Mouse (Mus musculus): ENCODE measurements around the gene Ctnna3. TPM values are rescaled to one million over a fixed set of nuclear protein-coding genes. Genes with fewer than 3 reads are reported as not detected.

The Ctnna3 gene
- polyA plus RNA-seq, 1 experiment from 2014 or later: 0.35 TPM

GRCm38 (mm10) chr10:63869123-63869522, 439.2 kb downstream of the Ctnna3 start:
- no peaks in the 10 kb centered on the region for H3K27me3 ChIP-seq (ENCODE audit: control insufficient read depth, insufficient read depth, low read length)
- H3K9me3 ChIP-seq (replicated peaks; ENCODE audit: control insufficient read depth, low read length): no peaks in the 10 kb centered on the region
- no peaks in the 10 kb centered on the region for H3K36me3 ChIP-seq (replicated peaks; ENCODE audit: control insufficient read depth, insufficient read depth, low read depth, low read length)
- H3K27ac ChIP-seq (replicated peaks; ENCODE audit: low read depth, low read length): no peak overlapping the region
- ATAC-seq (replicated peaks; ENCODE audit: insufficient number of reproducible peaks, low FRiP score, low TSS enrichment, low read depth): no peak
- no peak overlapping the region for H3K4me3 ChIP-seq (ENCODE audit: low read depth, low read length)
- no peaks in the 10 kb centered on the region for H3K4me1 ChIP-seq (ENCODE audit: control insufficient read depth, insufficient read depth, low read length)
- 83% methylated on average over 7 of the region's 7 CpGs for WGBS
- no peak overlapping the region for H3K9ac ChIP-seq (replicated peaks; ENCODE audit: low read length)
- no peak overlapping the region for H3K4me2 ChIP-seq (ENCODE audit: low read depth, low read length)
- DNase-seq (ENCODE audit: low spot score): no peak

GRCm38 (mm10) chr10:63880462-63880903, 450.6 kb downstream of the Ctnna3 start:
- H3K27me3 ChIP-seq (ENCODE audit: control insufficient read depth, insufficient read depth, low read length): no peaks in the 10 kb centered on the region
- no peaks in the 10 kb centered on the region for H3K9me3 ChIP-seq (replicated peaks; ENCODE audit: control insufficient read depth, low read length)
- no peak overlapping the region for H3K4me3 ChIP-seq (ENCODE audit: low read depth, low read length)
- H3K4me2 ChIP-seq (ENCODE audit: low read depth, low read length): no peak overlapping the region
- H3K27ac ChIP-seq (replicated peaks; ENCODE audit: low read depth, low read length): no peak overlapping the region
- no peaks in the 10 kb centered on the region for H3K4me1 ChIP-seq (ENCODE audit: control insufficient read depth, insufficient read depth, low read length)
- 83% methylated on average over 5 of the region's 5 CpGs for WGBS
- H3K9ac ChIP-seq (replicated peaks; ENCODE audit: low read length): no peak overlapping the region
- DNase-seq (ENCODE audit: low spot score) (no peak), ATAC-seq (replicated peaks; ENCODE audit: insufficient number of reproducible peaks, low FRiP score, low TSS enrichment, low read depth) (no peak)
- H3K36me3 ChIP-seq (replicated peaks; ENCODE audit: control insufficient read depth, insufficient read depth, low read depth, low read length): no peaks in the 10 kb centered on the region

GRCm38 (mm10) chr10:63886449-63887088, 456.7 kb downstream of the Ctnna3 start:
- 84% methylated on average over 23 of the region's 23 CpGs for WGBS
- Histone ChIP-seq H3K36me3 (replicated peaks; ENCODE audit: control insufficient read depth, insufficient read depth, low read depth, low read length) (no peaks in the 10 kb centered on the region), H3K4me3 (ENCODE audit: low read depth, low read length) (no peak overlapping the region), H3K27ac (replicated peaks; ENCODE audit: low read depth, low read length) (no peak overlapping the region), H3K27me3 (ENCODE audit: control insufficient read depth, insufficient read depth, low read length) (no peaks in the 10 kb centered on the region), H3K4me1 (ENCODE audit: control insufficient read depth, insufficient read depth, low read length) (no peaks in the 10 kb centered on the region; the same call in 1 of the 2 replicates), H3K9ac (replicated peaks; ENCODE audit: low read length) (no peak overlapping the region), H3K9me3 (replicated peaks; ENCODE audit: control insufficient read depth, low read length) (no peaks in the 10 kb centered on the region), H3K4me2 (ENCODE audit: low read depth, low read length) (no peak overlapping the region)
- no peak for ATAC-seq (replicated peaks; ENCODE audit: insufficient number of reproducible peaks, low FRiP score, low TSS enrichment, low read depth)
- DNase-seq (ENCODE audit: low spot score): no peak

- DNase-seq (ENCODE audit: low spot score): no peak
- H3K27ac ChIP-seq (replicated peaks; ENCODE audit: low read depth, low read length): no peak overlapping the region
- no peaks in the 10 kb centered on the region for H3K4me1 ChIP-seq (ENCODE audit: control insufficient read depth, insufficient read depth, low read length)
- WGBS: 87% methylated on average over 5 of the region's 5 CpGs
- H3K9me3 ChIP-seq (replicated peaks; ENCODE audit: control insufficient read depth, low read length): no peaks in the 10 kb centered on the region
- H3K9ac ChIP-seq (replicated peaks; ENCODE audit: low read length): no peak overlapping the region
- no peak overlapping the region for H3K4me3 ChIP-seq (ENCODE audit: low read depth, low read length)
- no peak for ATAC-seq (replicated peaks; ENCODE audit: insufficient number of reproducible peaks, low FRiP score, low TSS enrichment, low read depth)
- no peak overlapping the region for H3K4me2 ChIP-seq (ENCODE audit: low read depth, low read length)
- no peaks in the 10 kb centered on the region for H3K36me3 ChIP-seq (replicated peaks; ENCODE audit: control insufficient read depth, insufficient read depth, low read depth, low read length)
- no peaks in the 10 kb centered on the region for H3K27me3 ChIP-seq (ENCODE audit: control insufficient read depth, insufficient read depth, low read length)
Observed at GRCm38 (mm10) chr10:63894612-63895011, 464.7 kb downstream of the Ctnna3 start.

GRCm38 (mm10) chr10:63899891-63900290, 470.0 kb downstream of the Ctnna3 start:
- no peak overlapping the region for H3K27ac ChIP-seq (replicated peaks; ENCODE audit: low read depth, low read length)
- ATAC-seq (replicated peaks; ENCODE audit: insufficient number of reproducible peaks, low FRiP score, low TSS enrichment, low read depth) (no peak), DNase-seq (ENCODE audit: low spot score) (no peak)
- H3K9me3 ChIP-seq (replicated peaks; ENCODE audit: control insufficient read depth, low read length): no peaks in the 10 kb centered on the region
- H3K4me1 ChIP-seq (ENCODE audit: control insufficient read depth, insufficient read depth, low read length): no peaks in the 10 kb centered on the region
- H3K27me3 ChIP-seq (ENCODE audit: control insufficient read depth, insufficient read depth, low read length): no peaks in the 10 kb centered on the region
- H3K9ac ChIP-seq (replicated peaks; ENCODE audit: low read length): no peak overlapping the region
- no peaks in the 10 kb centered on the region for H3K36me3 ChIP-seq (replicated peaks; ENCODE audit: control insufficient read depth, insufficient read depth, low read depth, low read length)
- H3K4me3 ChIP-seq (ENCODE audit: low read depth, low read length): no peak overlapping the region
- H3K4me2 ChIP-seq (ENCODE audit: low read depth, low read length): no peak overlapping the region

GRCm38 (mm10) chr10:63908878-63909277, 479.0 kb downstream of the Ctnna3 start:
- H3K27ac ChIP-seq (replicated peaks; ENCODE audit: low read depth, low read length): no peak overlapping the region
- H3K27me3 ChIP-seq (ENCODE audit: control insufficient read depth, insufficient read depth, low read length): no peaks in the 10 kb centered on the region
- no peaks in the 10 kb centered on the region for H3K4me1 ChIP-seq (ENCODE audit: control insufficient read depth, insufficient read depth, low read length)
- DNase-seq (ENCODE audit: low spot score) (no peak), ATAC-seq (replicated peaks; ENCODE audit: insufficient number of reproducible peaks, low FRiP score, low TSS enrichment, low read depth) (no peak)
- no peaks in the 10 kb centered on the region for H3K9me3 ChIP-seq (replicated peaks; ENCODE audit: control insufficient read depth, low read length)
- no peaks in the 10 kb centered on the region for H3K36me3 ChIP-seq (replicated peaks; ENCODE audit: control insufficient read depth, insufficient read depth, low read depth, low read length)
- H3K9ac ChIP-seq (replicated peaks; ENCODE audit: low read length): no peak overlapping the region
- H3K4me2 ChIP-seq (ENCODE audit: low read depth, low read length): no peak overlapping the region
- no peak overlapping the region for H3K4me3 ChIP-seq (ENCODE audit: low read depth, low read length)

- Histone ChIP-seq H3K36me3 (replicated peaks; ENCODE audit: control insufficient read depth, insufficient read depth, low read depth, low read length) (no peaks in the 10 kb centered on the region), H3K4me3 (ENCODE audit: low read depth, low read length) (no peak within 1 kb of the TSS), H3K9me3 (replicated peaks; ENCODE audit: control insufficient read depth, low read length) (no peaks in the 10 kb centered on the region), H3K9ac (replicated peaks; ENCODE audit: low read length) (no peak within 1 kb of the TSS), H3K4me1 (ENCODE audit: control insufficient read depth, insufficient read depth, low read length) (no peaks in the 10 kb centered on the region), H3K27ac (replicated peaks; ENCODE audit: low read depth, low read length) (no peak within 1 kb of the TSS), H3K4me2 (ENCODE audit: low read depth, low read length) (no peak within 1 kb of the TSS), H3K27me3 (ENCODE audit: control insufficient read depth, insufficient read depth, low read length) (no peaks in the 10 kb centered on the region)
- ATAC-seq (replicated peaks; ENCODE audit: insufficient number of reproducible peaks, low FRiP score, low TSS enrichment, low read depth) (no peak), DNase-seq (ENCODE audit: low spot score) (no peak)
Observed at GRCm38 (mm10) chr10:63927334-63927733, 497.4 kb downstream of the Ctnna3 start, which contains the start of gene Gm10118. Gene Gm10118, minus strand, starts transcription at chr10:63927434.

- no peaks in the 10 kb centered on the region for H3K27me3 ChIP-seq (ENCODE audit: control insufficient read depth, insufficient read depth, low read length)
- H3K4me1 ChIP-seq (ENCODE audit: control insufficient read depth, insufficient read depth, low read length): no peaks in the 10 kb centered on the region
- ATAC-seq (replicated peaks; ENCODE audit: insufficient number of reproducible peaks, low FRiP score, low TSS enrichment, low read depth): no peak
- no peak overlapping the region for H3K27ac ChIP-seq (replicated peaks; ENCODE audit: low read depth, low read length)
- no peaks in the 10 kb centered on the region for H3K36me3 ChIP-seq (replicated peaks; ENCODE audit: control insufficient read depth, insufficient read depth, low read depth, low read length)
- no peak overlapping the region for H3K4me3 ChIP-seq (ENCODE audit: low read depth, low read length)
- no peaks in the 10 kb centered on the region for H3K9me3 ChIP-seq (replicated peaks; ENCODE audit: control insufficient read depth, low read length)
- WGBS: 79% methylated on average over 5 of the region's 5 CpGs
- H3K4me2 ChIP-seq (ENCODE audit: low read depth, low read length): no peak overlapping the region
- DNase-seq (ENCODE audit: low spot score): no peak
- H3K9ac ChIP-seq (replicated peaks; ENCODE audit: low read length): no peak overlapping the region
Observed at GRCm38 (mm10) chr10:63933946-63934345, 504.0 kb downstream of the Ctnna3 start.
